Mouse (Mus musculus): Measurements from ENCODE around the gene Coro6. TPM values are rescaled to one million over a fixed set of nuclear protein-coding genes. Genes with fewer than 3 reads are reported as not detected.

Gene Coro6
- total and polyA plus RNA-seq, 3 experiments = 0.04 to 0.18 TPM; not detected in 1

DNA sequence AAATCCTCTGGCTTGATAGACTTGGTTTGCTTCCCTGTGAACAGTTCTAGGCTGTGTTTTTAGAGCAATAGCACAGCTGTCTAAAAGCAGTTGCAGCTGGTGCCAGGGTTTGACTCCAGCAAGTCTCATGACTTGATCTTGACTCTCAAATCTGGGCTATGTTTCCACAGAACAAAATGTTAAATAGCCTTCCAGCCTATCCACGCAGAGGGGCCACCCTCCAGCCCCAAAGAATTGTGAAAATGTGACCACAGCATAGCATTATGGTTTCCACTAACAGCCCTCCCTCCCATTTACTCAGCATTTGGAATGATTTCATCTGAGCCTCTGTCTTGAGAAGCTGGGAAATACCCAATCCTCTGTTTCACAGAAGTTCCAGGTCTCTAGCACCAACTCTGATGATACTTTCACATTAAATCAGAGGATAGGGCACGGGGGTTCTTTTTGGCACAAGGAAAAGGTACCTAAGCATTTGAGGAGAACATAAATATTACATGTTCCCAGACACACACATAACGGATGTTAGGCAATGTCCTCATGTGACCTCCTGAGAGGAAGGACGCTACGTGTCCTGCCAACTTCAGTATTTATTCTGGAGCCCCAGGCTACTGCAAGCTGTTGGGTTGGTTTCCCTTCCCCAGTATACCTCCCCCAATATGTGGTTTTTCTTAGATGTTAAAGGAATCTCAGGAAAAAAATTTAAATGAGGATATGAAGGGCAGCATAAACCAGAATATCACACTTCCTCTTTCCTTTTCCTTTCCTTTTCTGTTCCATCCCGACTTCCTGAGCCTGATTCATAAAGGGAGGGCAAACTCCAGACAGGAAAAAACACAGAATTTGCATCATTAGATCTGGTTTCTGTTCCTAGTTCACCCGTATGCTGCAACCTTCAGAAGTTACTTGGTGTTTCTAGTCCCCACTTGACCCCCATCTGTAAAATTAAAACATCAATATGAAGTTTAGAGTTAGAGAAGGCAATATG lies 19.7 kb upstream of the Coro6 start:
- no peak for TF ChIP-seq POLR2AphosphoS2 (IDR thresholded peaks at IDR 0.05; ENCODE audit: low read length)
- no peak for TF ChIP-seq USF2 (IDR thresholded peaks at IDR 0.05; ENCODE audit: borderline replicate concordance in 1 of 2, insufficient read depth in 1 of 2, low read depth in 1 of 2, low read length in 2 of 2)
- no peak for TF ChIP-seq CHD2 (IDR thresholded peaks at IDR 0.05; ENCODE audit: low read length)
- no peak for TF ChIP-seq ELF1 (IDR thresholded peaks at IDR 0.05; ENCODE audit: low read depth, low read length)
- TF ChIP-seq EP300 (IDR thresholded peaks at IDR 0.05; ENCODE audit: low read depth in 1 of 2, low read length in 2 of 2) = no peak
- no peak for TF ChIP-seq SIN3A (IDR thresholded peaks at IDR 0.05; ENCODE audit: low read length)
- TF ChIP-seq NRF1 (IDR thresholded peaks at IDR 0.05; ENCODE audit: insufficient read depth, low read depth, low read length, poor library complexity, severe bottlenecking) = no peak
- no peak for TF ChIP-seq MYB (IDR thresholded peaks at IDR 0.05; ENCODE audit: low read depth, low read length)
- no peak for TF ChIP-seq MXI1 (IDR thresholded peaks at IDR 0.05; ENCODE audit: low read depth, low read length)
- no peak for TF ChIP-seq MYC (IDR thresholded peaks at IDR 0.05; ENCODE audit: low read depth, low read length)
- TF ChIP-seq ZC3H11A (IDR thresholded peaks at IDR 0.05; ENCODE audit: low read depth, low read length) = no peak
- TF ChIP-seq E2F4 (IDR thresholded peaks at IDR 0.05; ENCODE audit: borderline replicate concordance, low read depth, low read length) = no peak
- no peak for TF ChIP-seq MEF2A (IDR thresholded peaks at IDR 0.05; ENCODE audit: extremely low read depth, insufficient replicate concordance, low read depth, low read length, poor library complexity, severe bottlenecking)
- TF ChIP-seq GATA1 (IDR thresholded peaks at IDR 0.05; ENCODE audit: low read depth, low read length) = no peak
- no peak for TF ChIP-seq MAFK (IDR thresholded peaks at IDR 0.05; ENCODE audit: borderline replicate concordance, low read depth, low read length)
- Histone ChIP-seq H3K36me3 (ENCODE audit: control insufficient read depth in 1 of 2, insufficient read depth in 2 of 2, low read length in 2 of 2) (peaks cover 8 to 33% of the 10 kb centered on the region in 2 experiments), H3K4me3 (ENCODE audit: control insufficient read depth in 1 of 2, insufficient read depth in 1 of 2, low read depth in 2 of 2, low read length in 2 of 2) (no peak overlapping the region), H3K27me3 (ENCODE audit: control insufficient read depth in 1 of 2, insufficient read depth in 2 of 2, low read length in 2 of 2) (no peaks in the 10 kb centered on the region), H3K4me1 (ENCODE audit: control insufficient read depth in 1 of 2, insufficient read depth in 2 of 2, low read length in 2 of 2) (peaks cover 23 to 29% of the 10 kb centered on the region in 2 experiments), H3K9ac (ENCODE audit: control insufficient read depth, low read depth, low read length, poor library complexity, severe bottlenecking) (no peak overlapping the region), H3K79me2 (ENCODE audit: control insufficient read depth, insufficient read depth, low read length, poor library complexity) (no peaks in the 10 kb centered on the region), H3K9me3 (replicated peaks; ENCODE audit: insufficient read depth, low read length) (no peaks in the 10 kb centered on the region), H3K27ac (ENCODE audit: control insufficient read depth, low read depth, low read length) (no peak overlapping the region)
- DNase-seq (ENCODE audit: low read depth, low spot score) = no peak

- Histone ChIP-seq H3K9me3 (replicated peaks; ENCODE audit: insufficient read depth, low read length) (no peaks in the 10 kb centered on the region), H3K27ac (ENCODE audit: control insufficient read depth, low read depth, low read length) (peak overlapping the region; percentile 15; the same call in 1 of the 2 replicates), H3K79me2 (ENCODE audit: control insufficient read depth, insufficient read depth, low read length, poor library complexity) (no peaks in the 10 kb centered on the region), H3K27me3 (ENCODE audit: control insufficient read depth in 1 of 2, insufficient read depth in 2 of 2, low read length in 2 of 2) (no peaks in the 10 kb centered on the region), H3K9ac (ENCODE audit: control insufficient read depth, low read depth, low read length, poor library complexity, severe bottlenecking) (no peak overlapping the region), H3K4me3 (ENCODE audit: control insufficient read depth in 1 of 2, insufficient read depth in 1 of 2, low read depth in 2 of 2, low read length in 2 of 2) (no peak overlapping the region), H3K36me3 (ENCODE audit: control insufficient read depth in 1 of 2, insufficient read depth in 2 of 2, low read length in 2 of 2) (peaks cover 5 to 33% of the 10 kb centered on the region in 2 experiments), H3K4me1 (ENCODE audit: control insufficient read depth in 1 of 2, insufficient read depth in 2 of 2, low read length in 2 of 2) (peaks cover 23 to 29% of the 10 kb centered on the region in 2 experiments)
- peak; percentile 33; the same call in 1 of the 2 replicates for TF ChIP-seq MXI1 (IDR thresholded peaks at IDR 0.05; ENCODE audit: low read depth, low read length)
- TF ChIP-seq TCF12 (IDR thresholded peaks at IDR 0.05; ENCODE audit: low read depth, low read length) = peak; percentile 24; the same call in 1 of the 2 replicates
- peak; percentile 89 for TF ChIP-seq ETS1 (IDR thresholded peaks at IDR 0.05; ENCODE audit: low read depth, low read length)
- 0 out of 2 replicates have a peak, but pooled peaks have one; percentile 20 for TF ChIP-seq POLR2AphosphoS2 (IDR thresholded peaks at IDR 0.05; ENCODE audit: low read length)
- peak; percentile 28 to 56; a peak in 2 of 4 replicates for TF ChIP-seq EP300 (IDR thresholded peaks at IDR 0.05; ENCODE audit: low read depth in 1 of 2, low read length in 2 of 2)
- TF ChIP-seq KAT2A (conservative IDR thresholded peaks at IDR 0.05; ENCODE audit: low read depth, low read length) = peak; percentile 21; the same call in 1 of the 2 replicates
- TF ChIP-seq ZNF384 (IDR thresholded peaks at IDR 0.05; ENCODE audit: low read depth, low read length) = no peak
- TF ChIP-seq SIN3A (IDR thresholded peaks at IDR 0.05; ENCODE audit: low read length) = peak; percentile 73
- no peak for TF ChIP-seq MAFK (IDR thresholded peaks at IDR 0.05; ENCODE audit: borderline replicate concordance, low read depth, low read length)
- TF ChIP-seq MEF2A (IDR thresholded peaks at IDR 0.05; ENCODE audit: extremely low read depth, insufficient replicate concordance, low read depth, low read length, poor library complexity, severe bottlenecking) = peak; percentile 19; the same call in 1 of the 2 replicates
- TF ChIP-seq UBTF (IDR thresholded peaks at IDR 0.05; ENCODE audit: borderline replicate concordance, insufficient read depth, low read depth, low read length) = no peak
- DNase-seq (ENCODE audit: low read depth, low spot score) = peak; percentile 76
These were observed 17.3 kb upstream of the Coro6 start for GRCm38 (mm10) chr11:77444939-77445338.
